8 mouse cellular contexts compared by ENCODE assay signal in genomic region chr17:86166567-86167319, GRCm38 (mm10). TPM values are rescaled to one million over a fixed set of nuclear protein-coding genes. Genes with fewer than 3 reads are reported as not detected.
DNase-seq lines count a peak whose midpoint lies in the region; ATAC-seq and TF ChIP-seq lines count a peak whose summit lies in the region.

No protein-coding gene starts in this region.

- no peaks in the 10 kb centered on the region for H3K9me3 ChIP-seq in embryonic facial prominence, embryonic 15.5 days (replicated peaks)
- H3K9me3 ChIP-seq in heart, embryonic 13.5 days = no peaks in the 10 kb centered on the region
- H3K9me3 ChIP-seq in kidney, postnatal 0 days (replicated peaks; ENCODE audit: low read length) = no peaks in the 10 kb centered on the region
- H3K9me3 ChIP-seq in liver, embryonic 16.5 days (replicated peaks; ENCODE audit: control insufficient read depth, low read length) = no peaks in the 10 kb centered on the region
- H3K9me3 ChIP-seq in neural tube, embryonic 13.5 days = no peaks in the 10 kb centered on the region
- no peaks in the 10 kb centered on the region for H3K9me3 ChIP-seq in stomach, postnatal 0 days (ENCODE audit: control insufficient read depth, low read length)

- no peaks in the 10 kb centered on the region for H3K36me3 ChIP-seq in embryonic facial prominence, embryonic 15.5 days
- no peaks in the 10 kb centered on the region for H3K36me3 ChIP-seq in heart, embryonic 13.5 days
- 0 out of 2 replicates have a peak, but pooled peaks cover 4% of the 10 kb centered on the region for H3K36me3 ChIP-seq in kidney, postnatal 0 days (ENCODE audit: insufficient read depth, low read length)
- H3K36me3 ChIP-seq in liver, embryonic 16.5 days (ENCODE audit: control insufficient read depth, insufficient read depth) = no peaks in the 10 kb centered on the region
- no peaks in the 10 kb centered on the region for H3K36me3 ChIP-seq in neural tube, embryonic 13.5 days
- H3K36me3 ChIP-seq in stomach, postnatal 0 days (ENCODE audit: control insufficient read depth, insufficient read depth, low read length) = no peaks in the 10 kb centered on the region

- peaks cover 36% of the 10 kb centered on the region for H3K4me1 ChIP-seq in embryonic facial prominence, embryonic 15.5 days
- H3K4me1 ChIP-seq in heart, embryonic 13.5 days = peaks cover 61% of the 10 kb centered on the region
- peaks cover 15% of the 10 kb centered on the region for H3K4me1 ChIP-seq in kidney, postnatal 0 days (replicated peaks; ENCODE audit: insufficient read depth, low read length)
- peaks cover 12% of the 10 kb centered on the region for H3K4me1 ChIP-seq in liver, embryonic 16.5 days (ENCODE audit: control insufficient read depth, low read depth, low read length)
- peaks cover 37% of the 10 kb centered on the region for H3K4me1 ChIP-seq in neural tube, embryonic 13.5 days (replicated peaks)
- H3K4me1 ChIP-seq in stomach, postnatal 0 days (replicated peaks; ENCODE audit: control insufficient read depth, insufficient read depth) = no peaks in the 10 kb centered on the region

- ATAC-seq in embryonic facial prominence, embryonic 15.5 days (ENCODE audit: insufficient number of reproducible peaks, low FRiP score, low TSS enrichment, low read depth) = peak; percentile 61
- ATAC-seq in heart, embryonic 13.5 days (ENCODE audit: extremely low read depth, insufficient number of reproducible peaks, low FRiP score, low TSS enrichment) = peak; percentile 52; the same call in 1 of the 2 replicates
- ATAC-seq in kidney, postnatal 0 days (replicated peaks; ENCODE audit: low FRiP score, low read depth) = peak; percentile 60
- ATAC-seq in liver, embryonic 16.5 days (ENCODE audit: low read depth) = peak; percentile 60
- peak; percentile 75 for ATAC-seq in neural tube, embryonic 13.5 days (ENCODE audit: low read depth)
- ATAC-seq in stomach, postnatal 0 days (ENCODE audit: low FRiP score, low TSS enrichment) = peak; percentile 60

- 0% methylated on average over 46 of the region's 46 CpGs for WGBS in embryonic facial prominence, embryonic 15.5 days
- under 1% methylated on average over 46 of the region's 46 CpGs for WGBS in heart, embryonic 13.5 days
- under 1% methylated on average over 46 of the region's 46 CpGs for WGBS in kidney, postnatal 0 days
- WGBS in liver, embryonic 16.5 days (ENCODE audit: insufficient replicate concordance) = 0% methylated on average over 46 of the region's 46 CpGs
- WGBS in neural tube, embryonic 13.5 days = under 1% methylated on average over 46 of the region's 46 CpGs
- 0% methylated on average over 46 of the region's 46 CpGs for WGBS in stomach, postnatal 0 days

- H3K27ac ChIP-seq in embryonic facial prominence, embryonic 15.5 days (replicated peaks) = peak overlapping the region; percentile 99
- peak overlapping the region; percentile 99 for H3K27ac ChIP-seq in heart, embryonic 13.5 days (replicated peaks)
- peak overlapping the region; percentile 99 for H3K27ac ChIP-seq in kidney, postnatal 0 days
- H3K27ac ChIP-seq in liver, embryonic 16.5 days (ENCODE audit: low read length) = peak overlapping the region; percentile 83
- H3K27ac ChIP-seq in neural tube, embryonic 13.5 days (replicated peaks) = peak overlapping the region; percentile 96
- peak overlapping the region; percentile 98 for H3K27ac ChIP-seq in stomach, postnatal 0 days (replicated peaks)

- H3K27me3 ChIP-seq in embryonic facial prominence, embryonic 15.5 days = no peaks in the 10 kb centered on the region
- no peaks in the 10 kb centered on the region for H3K27me3 ChIP-seq in heart, embryonic 13.5 days (replicated peaks)
- no peaks in the 10 kb centered on the region for H3K27me3 ChIP-seq in kidney, postnatal 0 days (ENCODE audit: insufficient read depth, low read length)
- peaks cover 36% of the 10 kb centered on the region for H3K27me3 ChIP-seq in liver, embryonic 16.5 days (ENCODE audit: control insufficient read depth, insufficient read depth, low read depth, low read length)
- no peaks in the 10 kb centered on the region for H3K27me3 ChIP-seq in neural tube, embryonic 13.5 days
- no peaks in the 10 kb centered on the region for H3K27me3 ChIP-seq in stomach, postnatal 0 days (ENCODE audit: control insufficient read depth, insufficient read depth, low read length)

- H3K4me3 ChIP-seq in embryonic facial prominence, embryonic 15.5 days (replicated peaks) = peak overlapping the region; percentile 80
- peak overlapping the region; percentile 87 for H3K4me3 ChIP-seq in heart, embryonic 13.5 days
- peak overlapping the region; percentile 83 for H3K4me3 ChIP-seq in kidney, postnatal 0 days (replicated peaks; ENCODE audit: low read depth, low read length)
- H3K4me3 ChIP-seq in liver, embryonic 16.5 days (ENCODE audit: low read depth, low read length) = peak overlapping the region; percentile 74
- H3K4me3 ChIP-seq in neural tube, embryonic 13.5 days = peak overlapping the region; percentile 80
- H3K4me3 ChIP-seq in stomach, postnatal 0 days (ENCODE audit: low read depth, low read length) = peak overlapping the region; percentile 82

- peak; percentile 71 to 72 for DNase-seq in B cell, adult 2 months
- peak; percentile 93 for DNase-seq in adrenal gland, postnatal 10 days
- peak; percentile 86 for DNase-seq in kidney, postnatal 0 days (ENCODE audit: low spot score)
- DNase-seq in stomach, postnatal 0 days (ENCODE audit: low spot score) = peak; percentile 82

- H3K4me2 ChIP-seq in embryonic facial prominence, embryonic 15.5 days (replicated peaks) = peak overlapping the region; percentile 93
- peak overlapping the region; percentile 86 for H3K4me2 ChIP-seq in heart, embryonic 13.5 days
- peak overlapping the region; percentile 95 for H3K4me2 ChIP-seq in kidney, postnatal 0 days (ENCODE audit: low read length)
- H3K4me2 ChIP-seq in liver, embryonic 16.5 days (ENCODE audit: low read depth, low read length) = peak overlapping the region; percentile 86
- H3K4me2 ChIP-seq in neural tube, embryonic 13.5 days = peak overlapping the region; percentile 76
- H3K4me2 ChIP-seq in stomach, postnatal 0 days (replicated peaks; ENCODE audit: low read depth) = peak overlapping the region; percentile 98

- H3K9ac ChIP-seq in embryonic facial prominence, embryonic 15.5 days = peak overlapping the region; percentile 89
- H3K9ac ChIP-seq in heart, embryonic 13.5 days = peak overlapping the region; percentile 95
- peak overlapping the region; percentile 92 for H3K9ac ChIP-seq in kidney, postnatal 0 days (ENCODE audit: low read depth, low read length)
- H3K9ac ChIP-seq in liver, embryonic 16.5 days (ENCODE audit: low read depth, low read length) = peak overlapping the region; percentile 76
- peak overlapping the region; percentile 93 for H3K9ac ChIP-seq in neural tube, embryonic 13.5 days
- peak overlapping the region; percentile 91 for H3K9ac ChIP-seq in stomach, postnatal 0 days (ENCODE audit: low read length)

- TF ChIP-seq CTCF in kidney, postnatal 0 days (IDR thresholded peaks at IDR 0.05; ENCODE audit: low read depth) = 0 out of 2 replicates have a peak, but pooled peaks have one; percentile 5
- no peak for TF ChIP-seq CTCF in stomach, postnatal 0 days (IDR thresholded peaks at IDR 0.05; ENCODE audit: low read depth)

- TF ChIP-seq EP300 in stomach, postnatal 0 days (optimal IDR thresholded peaks at IDR 0.05) = no peak

RNA-seq across cellular contexts. Expression of gene Prkce, which starts 0.8 kb away (rescaled TPM):
- total RNA-seq in adrenal gland, postnatal 10 days (2021) = 10 to 100 TPM; 22.8 to 31.8 TPM
- 8.1 and 8.8 TPM in 2 replicates for polyA plus RNA-seq in embryonic facial prominence, embryonic 15.5 days (2015; fragmentation: Nextera tagmentation; extraction: Ambion mirVana)
- polyA plus RNA-seq in heart, embryonic 13.5 days (2015; fragmentation: Nextera tagmentation; extraction: Ambion mirVana) = 6.2 and 7.0 TPM in 2 replicates
- polyA plus RNA-seq in kidney, postnatal 0 days (2015; fragmentation: Nextera tagmentation; extraction: Ambion mirVana) = 5.8 and 6.0 TPM in 2 replicates
- 0.43 and 0.77 TPM in 2 replicates for polyA plus RNA-seq in liver, embryonic 16.5 days (2015; fragmentation: Nextera tagmentation; extraction: Ambion mirVana)
- polyA plus RNA-seq in neural tube, embryonic 13.5 days (2015; fragmentation: Nextera tagmentation; extraction: Ambion mirVana) = 24.9 and 27.7 TPM in 2 replicates
- polyA plus RNA-seq in stomach, postnatal 0 days (2015; fragmentation: Nextera tagmentation; extraction: Ambion mirVana) = 3.0 and 3.4 TPM in 2 replicates

RNA-seq across cellular contexts. Expression of gene Srbd1, which starts 21.8 kb away (rescaled TPM):
- 10 to 100 TPM; 17.3 to 18.3 TPM for total RNA-seq in adrenal gland, postnatal 10 days (2021)
- polyA plus RNA-seq in embryonic facial prominence, embryonic 15.5 days (2015; fragmentation: Nextera tagmentation; extraction: Ambion mirVana) = 14.1 and 16.2 TPM in 2 replicates
- 10.8 and 12.1 TPM in 2 replicates for polyA plus RNA-seq in heart, embryonic 13.5 days (2015; fragmentation: Nextera tagmentation; extraction: Ambion mirVana)
- 8.0 and 11.2 TPM in 2 replicates for polyA plus RNA-seq in kidney, postnatal 0 days (2015; fragmentation: Nextera tagmentation; extraction: Ambion mirVana)
- polyA plus RNA-seq in liver, embryonic 16.5 days (2015; fragmentation: Nextera tagmentation; extraction: Ambion mirVana) = 7.5 and 8.6 TPM in 2 replicates
- 14.6 and 16.4 TPM in 2 replicates for polyA plus RNA-seq in neural tube, embryonic 13.5 days (2015; fragmentation: Nextera tagmentation; extraction: Ambion mirVana)
- 4.4 and 5.0 TPM in 2 replicates for polyA plus RNA-seq in stomach, postnatal 0 days (2015; fragmentation: Nextera tagmentation; extraction: Ambion mirVana)

Comparison
In these comparisons a context has a peak if more than half of its experiments do, and no peak if none do; other contexts are left out.
1. Peak in every context shown above with its lines: DNase-seq, ATAC-seq, H3K4me3 ChIP-seq and H3K27ac ChIP-seq.